Mouse (Mus musculus) cerebellum, postnatal 25 days (tissue): ENCODE data around the gene Tas2r110.

Experiments used
- DNase-seq, 2 experiments: peaks; one replicate each; pipeline ENCODE4 v3.0.0; 2021; ENCODE audit warnings: mixed read lengths in 2 of 2

The Tas2r110 gene

DNA sequence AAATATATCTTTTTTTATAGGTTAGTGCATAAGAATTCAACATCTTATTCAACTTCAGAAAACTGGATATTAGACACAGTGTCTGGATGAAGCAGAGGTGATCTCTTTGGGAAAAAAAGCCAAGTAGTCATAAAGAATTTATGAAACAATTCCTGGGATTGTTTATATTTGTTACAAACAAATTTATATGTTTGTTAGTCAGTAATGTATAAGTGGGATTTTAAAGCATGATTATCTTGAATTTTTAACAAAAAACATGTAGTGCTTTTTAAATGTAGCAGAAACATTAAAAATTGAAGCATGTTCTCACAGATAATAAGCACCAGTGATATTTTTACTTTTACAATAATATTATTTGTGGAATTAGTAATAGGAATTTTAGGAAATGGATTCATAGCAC lies at the start of gene Tas2r110:
Tas2r110 (plus strand) TSS at position 301 of the 400 bp plus-strand sequence.
- no peak for DNase-seq

- no peak for DNase-seq
These were observed 21.0 kb upstream of the Tas2r110 start, which contains the start of gene Tas2r123 for GRCm38 (mm10) chr6:132846842-132847241. TSS of gene Tas2r123 (plus strand) at chr6:132847142.

DNA sequence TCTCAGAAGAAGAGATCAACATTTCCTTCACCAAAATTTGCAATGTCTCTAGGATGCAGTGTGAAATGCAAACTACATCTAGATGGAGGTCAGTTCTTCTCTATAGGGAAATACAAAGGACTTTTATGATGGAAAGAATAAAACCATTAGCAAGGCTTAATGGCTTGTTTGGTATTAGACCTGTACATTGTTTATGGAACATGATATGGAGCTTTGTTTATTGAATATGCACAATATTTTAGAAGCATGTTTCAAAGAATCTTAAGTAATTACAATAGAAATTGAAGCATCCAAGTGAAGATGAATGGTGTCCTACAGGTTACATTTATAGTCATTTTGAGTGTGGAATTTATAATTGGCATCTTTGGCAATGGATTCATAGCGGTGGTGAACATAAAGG lies 12.7 kb upstream of the Tas2r110 start, which contains the start of gene Tas2r116:
Tas2r116 (plus strand) TSS at position 301 of the 400 bp plus-strand sequence.
- DNase-seq, result no peak

DNA sequence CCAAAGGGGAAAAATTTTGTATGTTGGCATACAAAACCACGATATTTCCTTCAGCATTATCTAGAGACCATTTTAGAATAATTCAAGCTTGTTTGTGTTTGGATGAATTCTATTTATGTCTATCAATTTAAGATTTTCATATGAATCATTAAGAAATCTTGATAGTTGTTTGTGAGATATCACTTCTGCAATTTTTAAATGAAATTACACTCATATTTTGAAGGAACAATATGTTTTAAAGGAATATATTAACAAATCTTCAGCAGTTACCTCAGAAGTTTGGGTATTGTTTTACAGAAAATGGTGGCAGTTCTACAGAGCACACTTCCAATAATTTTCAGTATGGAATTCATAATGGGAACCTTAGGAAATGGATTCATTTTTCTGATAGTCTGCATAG lies 24.9 kb downstream of the Tas2r110 start, which contains the start of gene Tas2r113:
Tas2r113 (plus strand) TSS at position 301 of the 400 bp plus-strand sequence.
- DNase-seq, result no peak

GRCm38 (mm10) chr6:132909351-132909750 lies 41.5 kb downstream of the Tas2r110 start, which contains the start of gene Tas2r125:
TSS of gene Tas2r125 (plus strand) at chr6:132909651.
- no peak for DNase-seq
